Mouse (Mus musculus) E14TG2a.4 (cell line): ENCODE data around the gene Nme1.

Experiments
- CTCF ChIP-seq: conservative IDR thresholded peaks from 2 replicates; pipeline ENCODE4 v1.5.1; 2014; ENCODE audit warnings: low read length
- POU5F1 ChIP-seq: IDR thresholded peaks from 2 replicates; pipeline ENCODE4 v1.6.1; 2014; ENCODE audit warnings: low read length, borderline replicate concordance

- no peak for TF ChIP-seq CTCF
- no peak for TF ChIP-seq POU5F1
These were observed 15.9 kb downstream of the Nme1 start for GRCm38 (mm10) chr11:93952376-93952775.
